Mouse (Mus musculus): Measurements from ENCODE around the gene Pom121l2. TPM values are rescaled to one million over a fixed set of nuclear protein-coding genes. Genes with fewer than 3 reads are reported as not detected.

The Pom121l2 gene
- polyA plus RNA-seq, 1 experiment from 2014 or later: not detected

GRCm38 (mm10) chr13:21940811-21941321, 40.1 kb upstream of the Pom121l2 start:
- H3K27ac ChIP-seq (ENCODE audit: low read depth): peak overlapping the region; percentile 76
- no peaks in the 10 kb centered on the region for H3K36me3 ChIP-seq (ENCODE audit: control insufficient read depth, insufficient read depth, low read length)
- H3K4me2 ChIP-seq (ENCODE audit: low read length): peak overlapping the region; percentile 69
- no peaks in the 10 kb centered on the region for H3K9me3 ChIP-seq (ENCODE audit: control insufficient read depth, low read length)
- no peaks in the 10 kb centered on the region for H3K27me3 ChIP-seq (replicated peaks; ENCODE audit: control insufficient read depth, insufficient read depth, low read length)
- H3K4me3 ChIP-seq (ENCODE audit: low read depth, low read length): peak overlapping the region; percentile 77
- 0% methylated on average over 16 of the region's 16 CpGs for WGBS
- H3K9ac ChIP-seq (ENCODE audit: low read length): peak overlapping the region; percentile 51
- peak; percentile 61 for ATAC-seq (replicated peaks; ENCODE audit: low FRiP score, low TSS enrichment, low read depth)
- DNase-seq (ENCODE audit: low spot score): peak; percentile 89
- H3K4me1 ChIP-seq (replicated peaks; ENCODE audit: control insufficient read depth, insufficient read depth, low read length): no peaks in the 10 kb centered on the region

- Histone ChIP-seq H3K4me2 (ENCODE audit: low read length) (no peak overlapping the region), H3K27me3 (replicated peaks; ENCODE audit: control insufficient read depth, insufficient read depth, low read length) (no peaks in the 10 kb centered on the region), H3K9ac (ENCODE audit: low read length) (no peak overlapping the region), H3K36me3 (ENCODE audit: control insufficient read depth, insufficient read depth, low read length) (peaks cover 6% of the 10 kb centered on the region; the same call in 1 of the 2 replicates), H3K9me3 (ENCODE audit: control insufficient read depth, low read length) (no peaks in the 10 kb centered on the region), H3K4me1 (replicated peaks; ENCODE audit: control insufficient read depth, insufficient read depth, low read length) (0 out of 2 replicates have a peak, but pooled peaks cover 13% of the 10 kb centered on the region), H3K27ac (ENCODE audit: low read depth) (no peak overlapping the region), H3K4me3 (ENCODE audit: low read depth, low read length) (no peak overlapping the region)
- no peak for DNase-seq (ENCODE audit: low spot score)
- no peak for ATAC-seq (replicated peaks; ENCODE audit: low FRiP score, low TSS enrichment, low read depth)
- WGBS: 83% methylated on average over 1 of the region's 1 CpGs
These were observed 37.4 kb upstream of the Pom121l2 start for GRCm38 (mm10) chr13:21943644-21944043.

- peak overlapping the region; percentile 80 for H3K9ac ChIP-seq (ENCODE audit: low read length)
- DNase-seq (ENCODE audit: low spot score) (no peak), ATAC-seq (replicated peaks; ENCODE audit: low FRiP score, low TSS enrichment, low read depth) (peak; percentile 50; the same call in 1 of the 2 replicates)
- peak overlapping the region; percentile 76 for H3K4me2 ChIP-seq (ENCODE audit: low read length)
- no peaks in the 10 kb centered on the region for H3K9me3 ChIP-seq (ENCODE audit: control insufficient read depth, low read length)
- 0 out of 2 replicates have a peak, but pooled peaks cover 13% of the 10 kb centered on the region for H3K4me1 ChIP-seq (replicated peaks; ENCODE audit: control insufficient read depth, insufficient read depth, low read length)
- WGBS: under 1% methylated on average over 7 of the region's 7 CpGs
- no peaks in the 10 kb centered on the region for H3K27me3 ChIP-seq (replicated peaks; ENCODE audit: control insufficient read depth, insufficient read depth, low read length)
- H3K4me3 ChIP-seq (ENCODE audit: low read depth, low read length): peak overlapping the region; percentile 87
- H3K27ac ChIP-seq (ENCODE audit: low read depth): peak overlapping the region; percentile 83; the same call in 1 of the 2 replicates
- peaks cover 14% of the 10 kb centered on the region for H3K36me3 ChIP-seq (ENCODE audit: control insufficient read depth, insufficient read depth, low read length)
These were observed 36.4 kb upstream of the Pom121l2 start for GRCm38 (mm10) chr13:21944592-21944925.

- WGBS: under 1% methylated on average over 49 of the region's 50 CpGs
- Histone ChIP-seq H3K9ac (ENCODE audit: low read length) (peak within 1 kb of the TSS; percentile 80), H3K27me3 (replicated peaks; ENCODE audit: control insufficient read depth, insufficient read depth, low read length) (no peaks in the 10 kb centered on the region), H3K27ac (ENCODE audit: low read depth) (peak within 1 kb of the TSS; percentile 83), H3K4me1 (replicated peaks; ENCODE audit: control insufficient read depth, insufficient read depth, low read length) (0 out of 2 replicates have a peak, but pooled peaks cover 13% of the 10 kb centered on the region), H3K9me3 (ENCODE audit: control insufficient read depth, low read length) (no peaks in the 10 kb centered on the region), H3K36me3 (ENCODE audit: control insufficient read depth, insufficient read depth, low read length) (peaks cover 19% of the 10 kb centered on the region), H3K4me3 (ENCODE audit: low read depth, low read length) (peak within 1 kb of the TSS; percentile 87), H3K4me2 (ENCODE audit: low read length) (peak within 1 kb of the TSS; percentile 76)
- DNase-seq (ENCODE audit: low spot score) (peak; percentile 97), ATAC-seq (replicated peaks; ENCODE audit: low FRiP score, low TSS enrichment, low read depth) (peak; percentile 87)
These were observed 35.9 kb upstream of the Pom121l2 start, which contains the start of gene Zfp184 for GRCm38 (mm10) chr13:21944926-21945740. Gene Zfp184, plus strand, starts transcription at chr13:21945094.

- 38% methylated on average over 1 of the region's 1 CpGs for WGBS
- ATAC-seq (replicated peaks; ENCODE audit: low FRiP score, low TSS enrichment, low read depth) (no peak), DNase-seq (ENCODE audit: low spot score) (no peak)
- Histone ChIP-seq H3K4me2 (ENCODE audit: low read length) (no peak overlapping the region), H3K4me1 (replicated peaks; ENCODE audit: control insufficient read depth, insufficient read depth, low read length) (no peaks in the 10 kb centered on the region), H3K9me3 (ENCODE audit: control insufficient read depth, low read length) (no peaks in the 10 kb centered on the region), H3K9ac (ENCODE audit: low read length) (no peak overlapping the region), H3K27me3 (replicated peaks; ENCODE audit: control insufficient read depth, insufficient read depth, low read length) (no peaks in the 10 kb centered on the region), H3K27ac (ENCODE audit: low read depth) (no peak overlapping the region), H3K36me3 (ENCODE audit: control insufficient read depth, insufficient read depth, low read length) (no peaks in the 10 kb centered on the region), H3K4me3 (ENCODE audit: low read depth, low read length) (no peak overlapping the region)
These were observed 11.7 kb upstream of the Pom121l2 start for GRCm38 (mm10) chr13:21969269-21969668.

GRCm38 (mm10) chr13:21969816-21970215, 11.2 kb upstream of the Pom121l2 start:
- no peak overlapping the region for H3K4me3 ChIP-seq (ENCODE audit: low read depth, low read length)
- H3K27me3 ChIP-seq (replicated peaks; ENCODE audit: control insufficient read depth, insufficient read depth, low read length): no peaks in the 10 kb centered on the region
- H3K36me3 ChIP-seq (ENCODE audit: control insufficient read depth, insufficient read depth, low read length): no peaks in the 10 kb centered on the region
- no peak overlapping the region for H3K4me2 ChIP-seq (ENCODE audit: low read length)
- WGBS: 40% methylated on average over 2 of the region's 2 CpGs
- H3K27ac ChIP-seq (ENCODE audit: low read depth): no peak overlapping the region
- no peak overlapping the region for H3K9ac ChIP-seq (ENCODE audit: low read length)
- DNase-seq (ENCODE audit: low spot score) (no peak), ATAC-seq (replicated peaks; ENCODE audit: low FRiP score, low TSS enrichment, low read depth) (no peak)
- no peaks in the 10 kb centered on the region for H3K9me3 ChIP-seq (ENCODE audit: control insufficient read depth, low read length)
- H3K4me1 ChIP-seq (replicated peaks; ENCODE audit: control insufficient read depth, insufficient read depth, low read length): no peaks in the 10 kb centered on the region

GRCm38 (mm10) chr13:21971641-21972040, 9.4 kb upstream of the Pom121l2 start:
- Histone ChIP-seq H3K9me3 (ENCODE audit: control insufficient read depth, low read length) (no peaks in the 10 kb centered on the region), H3K4me1 (replicated peaks; ENCODE audit: control insufficient read depth, insufficient read depth, low read length) (no peaks in the 10 kb centered on the region), H3K27ac (ENCODE audit: low read depth) (no peak overlapping the region), H3K36me3 (ENCODE audit: control insufficient read depth, insufficient read depth, low read length) (no peaks in the 10 kb centered on the region), H3K4me3 (ENCODE audit: low read depth, low read length) (no peak overlapping the region), H3K9ac (ENCODE audit: low read length) (no peak overlapping the region), H3K27me3 (replicated peaks; ENCODE audit: control insufficient read depth, insufficient read depth, low read length) (no peaks in the 10 kb centered on the region), H3K4me2 (ENCODE audit: low read length) (no peak overlapping the region)
- no peak for DNase-seq (ENCODE audit: low spot score)
- no peak for ATAC-seq (replicated peaks; ENCODE audit: low FRiP score, low TSS enrichment, low read depth)
- WGBS: 44% methylated on average over 3 of the region's 3 CpGs

GRCm38 (mm10) chr13:21974221-21974725, 6.7 kb upstream of the Pom121l2 start:
- under 1% methylated on average over 23 of the region's 23 CpGs for WGBS
- H3K9ac ChIP-seq (ENCODE audit: low read length): peak overlapping the region; percentile 71
- H3K4me2 ChIP-seq (ENCODE audit: low read length): peak overlapping the region; percentile 46
- no peaks in the 10 kb centered on the region for H3K9me3 ChIP-seq (ENCODE audit: control insufficient read depth, low read length)
- ATAC-seq (replicated peaks; ENCODE audit: low FRiP score, low TSS enrichment, low read depth) (peak; percentile 89), DNase-seq (ENCODE audit: low spot score) (peak; percentile 96)
- no peaks in the 10 kb centered on the region for H3K36me3 ChIP-seq (ENCODE audit: control insufficient read depth, insufficient read depth, low read length)
- peak overlapping the region; percentile 62 for H3K4me3 ChIP-seq (ENCODE audit: low read depth, low read length)
- H3K27me3 ChIP-seq (replicated peaks; ENCODE audit: control insufficient read depth, insufficient read depth, low read length): 0 out of 2 replicates have a peak, but pooled peaks cover 2% of the 10 kb centered on the region
- no peaks in the 10 kb centered on the region for H3K4me1 ChIP-seq (replicated peaks; ENCODE audit: control insufficient read depth, insufficient read depth, low read length)
- peak overlapping the region; percentile 88 for H3K27ac ChIP-seq (ENCODE audit: low read depth)

Measured in intestine, embryonic 14.5 days (tissue).